Mouse (Mus musculus): ENCODE data around the gene Gm10282.

The Gm10282 gene

DNA sequence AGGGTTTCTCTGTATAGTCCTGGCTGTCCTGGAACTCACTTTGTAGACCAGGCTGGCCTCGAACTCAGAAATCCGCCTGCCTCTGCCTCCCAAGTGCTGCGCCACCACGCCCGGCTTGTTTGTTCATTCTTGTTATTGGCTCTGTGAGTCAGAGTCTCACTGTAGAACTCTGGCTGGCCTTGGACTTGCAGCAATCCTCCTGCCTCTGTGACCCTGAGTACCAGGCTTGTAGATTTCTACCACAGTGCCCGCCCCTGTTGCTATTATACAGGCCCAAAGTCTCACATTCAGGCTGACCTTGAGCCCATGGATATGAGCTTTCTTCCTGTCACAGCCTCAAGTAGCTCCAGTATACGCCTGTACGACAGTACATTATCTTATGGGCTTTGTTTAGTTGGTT lies 8.5 kb downstream of the Gm10282 start:
- no peak for DNase-seq (ENCODE audit: low spot score in 2 of 2)

DNA sequence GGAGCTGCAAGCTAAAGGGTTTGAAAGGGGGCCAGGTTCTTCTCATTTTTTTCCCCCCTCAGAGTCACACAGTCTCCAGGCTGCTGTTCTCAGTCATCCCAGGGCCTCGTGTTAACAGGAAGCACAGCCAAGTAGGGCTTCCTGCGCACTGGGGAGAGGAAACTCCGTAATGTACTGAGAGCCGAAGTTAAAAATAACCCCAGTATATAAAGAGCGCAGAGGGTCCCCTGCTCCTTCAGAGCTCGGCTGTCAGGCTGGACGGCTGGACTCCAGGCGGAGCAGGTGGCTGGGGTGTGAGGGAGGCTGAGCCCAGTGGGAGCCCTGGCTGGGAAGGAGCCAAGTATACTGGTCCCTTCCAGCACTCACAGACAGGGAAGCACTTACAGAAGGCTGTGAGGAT lies 9.4 kb downstream of the Gm10282 start:
- peak in 1 of 2 experiments; percentile 33 for DNase-seq (ENCODE audit: low spot score in 2 of 2)

GRCm38 (mm10) chr8:72295125-72295524 lies 9.9 kb downstream of the Gm10282 start:
- no peak for DNase-seq (ENCODE audit: low spot score in 2 of 2)

GRCm38 (mm10) chr8:72293309-72293708 lies 11.8 kb downstream of the Gm10282 start:
- DNase-seq (ENCODE audit: low spot score in 2 of 2) = no peak

GRCm38 (mm10) chr8:72291104-72291503 lies 14.0 kb downstream of the Gm10282 start:
- no peak for DNase-seq (ENCODE audit: low spot score in 2 of 2)

GRCm38 (mm10) chr8:72289051-72289450 lies 16.0 kb downstream of the Gm10282 start:
- DNase-seq (ENCODE audit: low spot score in 2 of 2) = no peak

- DNase-seq (ENCODE audit: low spot score in 2 of 2) = no peak
These were observed 19.8 kb downstream of the Gm10282 start for GRCm38 (mm10) chr8:72285285-72285684.

DNA sequence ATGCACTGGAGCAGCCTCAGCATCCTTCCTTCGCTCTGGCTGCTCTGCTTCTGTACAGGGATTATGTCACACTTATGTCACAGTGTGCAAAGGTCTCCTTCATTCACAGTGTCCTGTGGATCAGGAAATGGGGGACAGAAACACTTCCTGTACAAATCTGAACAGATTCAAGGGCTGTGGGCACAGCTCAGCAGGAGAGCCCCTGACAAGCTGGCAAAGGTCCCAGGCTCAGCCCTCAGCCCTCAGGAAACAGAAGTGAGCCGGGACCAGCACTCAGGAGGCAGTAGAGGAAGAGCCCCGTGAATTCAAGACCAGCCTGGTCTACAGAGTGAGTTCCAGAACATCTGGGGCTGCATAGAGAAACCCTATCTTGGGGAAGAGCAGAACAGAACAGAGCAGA lies 23.4 kb downstream of the Gm10282 start:
- DNase-seq (ENCODE audit: low spot score in 2 of 2) = no peak

- DNase-seq (ENCODE audit: low spot score in 2 of 2) = peak; percentile 83 to 90
These were observed 25.9 kb downstream of the Gm10282 start for GRCm38 (mm10) chr8:72279151-72279550.

DNA sequence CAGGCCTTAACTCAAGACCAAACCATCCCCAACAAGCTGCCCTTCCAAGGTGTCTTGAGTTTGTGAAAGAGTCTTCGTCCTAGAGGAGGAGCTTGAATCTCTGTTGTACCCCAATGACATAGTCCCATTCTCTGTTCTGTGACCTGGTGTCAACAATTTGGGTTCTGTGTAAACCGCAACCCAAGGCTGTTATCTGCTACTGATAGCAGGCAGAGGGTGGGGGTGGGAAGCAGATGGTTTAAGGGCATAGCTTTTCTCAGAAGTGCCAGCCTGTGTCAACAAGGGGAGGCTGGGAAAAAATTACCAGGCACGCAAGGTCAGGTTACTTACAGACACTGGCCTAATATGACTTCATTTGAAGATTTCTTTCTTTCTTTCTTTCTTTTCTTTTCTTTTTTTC lies 27.8 kb downstream of the Gm10282 start:
- no peak for DNase-seq (ENCODE audit: low spot score in 2 of 2)

DNA sequence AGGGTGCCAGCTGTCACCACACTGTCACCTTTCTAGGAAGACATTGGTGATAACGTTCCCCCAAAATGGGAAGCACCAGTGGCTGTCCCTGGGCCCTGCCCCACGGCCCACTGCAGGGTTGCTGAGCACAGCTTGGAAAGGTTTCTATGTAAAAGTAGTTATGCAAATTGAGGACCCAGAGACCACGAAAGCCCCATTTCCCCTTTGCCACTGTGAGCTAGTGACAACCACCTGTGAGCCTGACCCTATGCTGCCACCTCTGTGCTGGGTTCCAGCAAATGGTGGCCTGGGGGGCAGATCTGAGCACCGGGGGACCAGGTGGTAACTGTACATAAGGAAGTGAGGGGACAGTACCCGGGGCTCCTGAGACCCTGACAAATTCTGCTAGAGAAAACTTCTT lies 31.3 kb downstream of the Gm10282 start:
- no peak for DNase-seq (ENCODE audit: low spot score in 2 of 2)

- DNase-seq (ENCODE audit: low spot score in 2 of 2) = no peak
These were observed 31.8 kb downstream of the Gm10282 start for GRCm38 (mm10) chr8:72273111-72273770.

DNA sequence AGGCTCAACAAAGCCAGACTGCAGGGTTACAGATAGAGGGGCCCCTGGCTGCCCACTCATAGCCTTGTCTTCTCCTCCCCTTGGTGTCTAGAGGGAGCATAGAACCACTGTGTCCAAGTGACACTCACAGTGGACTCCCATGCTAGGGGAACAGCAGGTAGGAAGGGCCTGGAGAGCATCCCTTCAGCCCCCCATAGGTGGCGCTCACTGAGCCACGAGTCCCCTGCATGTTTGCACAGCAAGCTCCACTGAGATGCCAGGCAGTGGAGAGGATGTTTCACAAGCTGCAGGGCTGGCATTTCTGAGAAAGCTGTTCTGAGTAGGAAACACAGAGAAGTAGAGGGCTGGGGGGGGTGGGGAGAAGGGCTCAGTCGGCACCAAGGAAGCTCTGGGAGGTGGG lies 32.7 kb downstream of the Gm10282 start:
- peak; percentile 75 to 83 for DNase-seq (ENCODE audit: low spot score in 2 of 2)

DNA sequence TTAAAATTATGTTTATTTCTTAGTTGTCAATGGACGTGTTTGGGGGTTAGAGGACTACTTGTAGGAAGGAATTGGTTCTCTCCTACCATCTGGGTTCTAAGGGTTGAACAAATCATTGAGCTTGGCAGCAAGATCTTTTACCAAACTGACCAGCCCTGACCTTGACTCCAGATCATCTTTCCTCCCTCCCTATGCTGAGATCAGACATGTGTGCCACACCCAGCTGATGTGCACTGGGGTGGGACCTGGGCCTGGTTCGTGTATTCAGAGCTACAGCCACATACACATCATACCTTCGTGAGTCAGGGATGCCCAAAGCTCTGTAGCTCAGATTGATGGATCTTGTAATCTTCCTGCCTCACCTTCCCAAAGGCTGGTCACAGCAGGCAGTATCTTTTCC lies 33.4 kb downstream of the Gm10282 start:
- no peak for DNase-seq (ENCODE audit: low spot score in 2 of 2)

- no peak for DNase-seq (ENCODE audit: low spot score in 2 of 2)
These were observed 33.9 kb downstream of the Gm10282 start for GRCm38 (mm10) chr8:72271051-72271660.

- DNase-seq (ENCODE audit: low spot score in 2 of 2) = no peak
These were observed 34.5 kb downstream of the Gm10282 start for GRCm38 (mm10) chr8:72270606-72271005.

GRCm38 (mm10) chr8:72268356-72268755 lies 36.7 kb downstream of the Gm10282 start:
- no peak for DNase-seq (ENCODE audit: low spot score in 2 of 2)

- no peak for DNase-seq (ENCODE audit: low spot score in 2 of 2)
These were observed 38.0 kb downstream of the Gm10282 start for GRCm38 (mm10) chr8:72267106-72267505.

DNA sequence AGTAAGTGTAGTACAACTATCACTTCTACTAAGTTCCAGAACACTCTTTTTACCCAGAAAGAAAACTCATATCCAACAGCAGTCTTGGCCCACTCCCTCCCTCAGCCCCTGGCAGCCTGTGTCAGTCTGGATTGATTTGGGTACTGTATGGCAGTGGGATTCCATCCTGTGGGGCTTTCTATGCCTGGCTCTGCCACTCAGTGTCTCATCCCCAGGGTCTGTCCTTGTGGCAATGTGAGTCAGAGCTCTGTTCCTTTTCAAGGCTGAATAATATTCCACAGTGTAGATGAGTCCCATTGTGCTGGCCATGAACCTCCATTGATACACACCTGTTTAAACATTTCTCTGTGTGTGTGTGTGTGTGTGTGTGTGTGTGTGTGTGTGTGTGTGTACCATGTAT lies 38.4 kb downstream of the Gm10282 start:
- no peak for DNase-seq (ENCODE audit: low spot score in 2 of 2)

- no peak for DNase-seq (ENCODE audit: low spot score in 2 of 2)
These were observed 39.7 kb downstream of the Gm10282 start for GRCm38 (mm10) chr8:72265342-72265741.

DNA sequence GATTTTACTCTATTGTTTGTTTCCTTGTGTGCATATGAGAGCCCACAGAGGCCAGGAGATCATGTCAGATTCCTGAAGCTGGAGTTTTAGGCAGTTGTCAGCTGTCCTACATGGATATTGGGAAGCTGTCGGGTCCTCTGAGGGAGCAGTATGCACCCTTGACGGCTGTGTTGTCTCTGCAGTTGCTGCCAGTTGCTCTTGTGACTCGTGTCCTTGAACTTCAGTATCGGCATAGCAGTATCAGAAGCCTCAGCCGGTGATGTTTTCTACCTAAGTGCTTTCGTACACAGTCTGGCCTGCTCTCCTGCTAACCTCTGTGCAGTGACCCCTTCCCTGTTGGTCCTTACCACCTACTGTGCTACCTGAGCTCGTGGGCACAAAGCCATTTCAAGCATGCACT lies 41.6 kb downstream of the Gm10282 start:
- no peak for DNase-seq (ENCODE audit: low spot score in 2 of 2)

DNA sequence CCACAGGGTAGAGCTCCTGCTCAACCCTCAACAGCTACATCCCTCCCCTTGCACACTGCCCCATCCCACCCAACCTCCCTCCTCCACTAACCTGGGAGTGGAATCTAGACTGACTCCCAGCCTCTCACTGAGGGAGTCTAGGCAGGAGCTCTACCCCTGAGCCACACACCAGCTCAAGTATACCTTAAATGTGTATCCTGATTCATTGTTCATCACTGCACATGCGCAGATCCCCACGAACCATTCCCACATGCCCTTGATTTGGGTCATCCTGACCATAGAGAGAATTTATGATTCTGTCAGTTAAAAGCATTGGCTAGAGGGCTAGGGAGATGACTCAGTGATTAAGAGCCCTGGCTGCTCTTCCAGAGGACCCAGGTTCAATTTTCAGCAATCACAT lies 42.3 kb downstream of the Gm10282 start:
- no peak for DNase-seq (ENCODE audit: low spot score in 2 of 2)

DNA sequence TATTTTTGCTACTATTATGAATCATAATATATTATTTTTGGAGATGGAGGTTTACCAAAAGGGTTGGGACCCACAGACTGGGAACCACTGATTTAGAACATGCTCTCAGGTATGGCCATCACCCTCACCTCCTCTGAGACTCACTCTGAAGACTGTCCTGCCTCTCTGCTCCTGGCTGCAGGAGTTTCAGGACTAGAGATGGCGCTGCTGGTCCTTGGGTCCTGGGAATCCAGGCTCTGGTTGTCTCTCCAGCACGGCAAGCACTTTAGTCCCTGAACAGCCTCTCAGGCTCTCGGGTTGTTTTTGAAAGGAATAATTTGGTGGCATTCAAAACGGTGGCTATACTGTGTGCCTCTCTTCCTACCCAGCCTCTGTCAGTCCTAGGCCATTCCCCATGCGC lies 43.2 kb downstream of the Gm10282 start:
- no peak for DNase-seq (ENCODE audit: low spot score in 2 of 2)

DNA sequence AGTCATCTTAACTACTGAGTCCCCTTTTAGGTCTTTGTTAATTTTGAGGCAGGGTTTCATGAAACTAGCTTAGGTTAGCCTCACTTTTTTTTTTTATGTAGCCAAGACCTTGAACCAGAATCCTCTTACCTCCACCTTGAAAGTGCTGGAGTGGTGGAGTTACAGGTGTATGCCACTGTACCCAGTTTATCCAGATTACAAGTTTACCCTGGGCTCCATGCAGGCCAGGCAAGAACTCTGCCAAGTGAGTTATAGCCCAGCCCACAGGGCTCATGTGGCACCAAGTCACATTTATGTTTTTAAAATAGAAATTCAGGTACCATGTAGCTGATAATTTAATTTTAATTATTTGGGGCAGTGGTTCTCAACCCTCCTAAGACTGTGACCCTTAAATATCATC lies 43.6 kb downstream of the Gm10282 start:
- DNase-seq (ENCODE audit: low spot score in 2 of 2) = no peak
